Mouse (Mus musculus) cerebellum, postnatal 4 days (tissue): ENCODE measurements around the gene Gm42906.

Experiments
- DNase-seq, 2 experiments: peaks; one replicate each; pipeline ENCODE4 v3.0.0; 2022; ENCODE audit warnings: low spot score in 2 of 2, mixed read lengths in 1 of 2

The Gm42906 gene

DNA sequence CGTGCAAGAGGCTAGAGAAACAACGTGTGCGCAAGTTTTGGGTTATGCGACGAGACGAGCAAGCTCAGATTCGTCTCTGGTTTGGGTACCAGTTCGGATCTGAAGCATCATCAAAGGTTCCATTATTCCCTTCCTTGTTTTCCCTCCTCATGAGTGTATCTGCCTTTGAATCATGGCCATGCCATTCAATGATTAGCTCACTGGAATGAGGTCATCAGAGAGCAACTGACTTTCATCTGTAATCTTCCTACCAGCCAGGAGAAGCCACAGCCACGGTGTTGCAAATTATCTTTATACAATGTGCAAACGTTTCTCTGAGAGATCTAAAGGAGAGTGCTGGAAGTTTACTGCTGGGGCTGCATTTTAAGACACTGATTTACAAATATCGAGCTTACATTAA is 240.6 kb downstream of the Gm42906 start:
- no peak for DNase-seq

DNA sequence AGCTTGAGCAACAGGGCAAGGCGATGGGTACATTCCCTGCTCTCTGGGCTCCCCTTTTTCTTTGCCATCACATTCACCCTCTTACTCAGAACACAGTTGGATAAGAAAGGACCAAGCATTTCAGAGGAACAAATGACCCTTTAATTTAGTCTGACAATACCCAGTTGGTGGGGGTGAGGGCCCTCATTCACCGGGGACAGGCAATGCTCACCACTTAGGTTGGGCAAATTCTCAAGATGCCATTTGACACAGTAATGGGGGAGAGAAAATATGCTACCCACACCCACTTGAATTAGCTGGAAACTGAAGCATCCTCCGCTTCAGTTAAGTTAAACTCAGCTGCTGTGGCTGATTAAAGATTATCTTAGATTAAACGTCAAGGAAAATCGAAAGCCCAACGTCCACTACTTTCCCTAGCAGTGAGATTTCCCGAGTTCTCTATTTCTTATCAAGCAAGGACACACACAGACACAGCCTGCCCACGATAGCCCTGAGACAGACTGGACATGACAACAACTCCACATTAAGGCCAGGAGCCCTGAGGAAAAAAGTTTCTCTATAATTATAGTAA is 242.6 kb downstream of the Gm42906 start:
- no peak for DNase-seq

- no peak for DNase-seq
Measured at GRCm38 (mm10) chr5:151183656-151184240, 244.2 kb downstream of the Gm42906 start.

GRCm38 (mm10) chr5:151181288-151181687 is 246.7 kb downstream of the Gm42906 start:
- DNase-seq, result no peak

- no peak for DNase-seq
Measured at GRCm38 (mm10) chr5:151180176-151180785, 247.7 kb downstream of the Gm42906 start.

- no peak for DNase-seq
Measured at GRCm38 (mm10) chr5:151177171-151177570, 250.8 kb downstream of the Gm42906 start.

DNA sequence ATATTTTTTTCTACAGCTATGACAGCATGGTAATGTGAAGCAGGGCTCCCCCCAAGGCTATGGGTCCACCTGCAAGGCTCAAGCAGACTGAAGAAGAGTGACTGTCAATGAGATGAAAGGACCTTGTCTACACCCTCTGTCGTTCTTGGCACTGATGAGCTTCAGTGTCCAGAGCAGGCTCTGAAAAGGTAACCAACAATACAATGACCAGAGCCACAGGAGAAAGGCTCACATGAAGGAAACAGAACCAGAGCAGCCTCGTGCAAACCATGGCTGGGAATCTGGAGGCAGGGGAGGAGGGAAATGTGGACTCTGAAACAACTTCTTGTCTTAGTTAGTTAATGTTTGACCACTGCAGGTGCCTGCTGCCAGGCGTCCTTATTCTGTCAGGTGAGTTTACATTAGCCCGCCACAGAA is 252.1 kb downstream of the Gm42906 start:
- no peak for DNase-seq

DNA sequence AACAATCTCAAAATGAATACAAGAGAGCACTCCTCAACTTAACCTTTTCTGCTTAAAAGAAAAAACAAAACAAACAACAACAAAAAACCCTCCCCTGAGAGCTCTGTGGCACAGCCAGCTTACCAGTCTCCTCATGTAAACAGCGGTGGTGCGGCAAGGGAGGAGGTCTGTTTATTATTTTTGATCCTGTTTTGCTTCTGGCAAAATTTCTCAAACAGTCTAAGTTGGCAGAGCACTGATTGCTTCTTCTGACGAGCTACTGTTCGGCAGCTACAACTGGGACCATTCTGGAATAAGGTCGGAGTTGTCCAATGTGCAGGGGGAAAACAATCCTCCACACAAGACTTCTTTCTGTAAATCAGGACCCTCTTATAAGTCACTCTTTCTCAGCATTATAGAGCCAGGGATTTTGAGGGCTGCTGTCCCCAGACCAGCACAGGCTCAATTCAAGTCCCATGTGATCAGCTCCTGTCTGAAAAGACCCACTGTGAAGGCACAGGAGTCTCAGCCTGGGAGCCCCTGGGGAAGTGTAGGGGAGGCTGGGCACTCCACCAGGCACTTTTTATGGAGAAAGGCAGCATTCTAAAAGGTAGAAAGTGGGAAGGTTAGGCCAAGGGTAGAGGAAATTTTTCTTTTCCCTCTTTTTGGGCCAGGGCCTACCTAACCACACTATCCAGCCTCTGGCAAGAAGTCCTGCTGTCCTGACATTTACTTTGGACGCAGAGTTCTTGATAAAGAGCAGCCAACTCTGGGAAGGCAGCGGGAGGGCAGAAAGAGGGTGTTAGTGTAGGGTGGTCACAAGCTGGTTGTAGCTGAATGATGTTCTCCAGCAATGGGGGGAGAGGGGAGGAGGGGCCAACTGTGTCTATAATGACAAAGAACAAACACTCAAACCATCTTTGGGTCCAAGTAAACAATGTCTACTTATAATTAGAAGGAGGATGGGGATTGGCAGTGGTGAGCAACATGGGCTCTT is 253.2 kb downstream of the Gm42906 start:
- DNase-seq, result no peak

DNA sequence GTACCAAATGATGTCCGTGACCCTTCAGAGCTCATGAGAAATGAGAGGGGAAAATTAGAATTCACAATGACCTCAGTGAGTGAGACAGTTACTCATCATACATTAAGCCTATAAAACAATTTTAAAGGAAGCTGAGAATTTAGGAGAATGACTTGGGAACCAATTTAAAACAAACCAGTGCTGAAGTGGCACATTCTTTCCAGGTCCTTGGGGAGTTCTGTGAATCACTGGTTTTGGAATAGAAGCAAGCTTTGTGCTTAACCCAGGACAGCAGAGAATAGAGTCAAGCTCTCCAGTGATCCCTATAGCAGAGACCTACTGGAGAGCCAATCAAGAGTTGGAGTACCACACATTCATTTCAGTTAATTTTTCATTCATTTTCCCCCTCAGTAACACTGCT is 254.2 kb downstream of the Gm42906 start:
- no peak for DNase-seq

DNA sequence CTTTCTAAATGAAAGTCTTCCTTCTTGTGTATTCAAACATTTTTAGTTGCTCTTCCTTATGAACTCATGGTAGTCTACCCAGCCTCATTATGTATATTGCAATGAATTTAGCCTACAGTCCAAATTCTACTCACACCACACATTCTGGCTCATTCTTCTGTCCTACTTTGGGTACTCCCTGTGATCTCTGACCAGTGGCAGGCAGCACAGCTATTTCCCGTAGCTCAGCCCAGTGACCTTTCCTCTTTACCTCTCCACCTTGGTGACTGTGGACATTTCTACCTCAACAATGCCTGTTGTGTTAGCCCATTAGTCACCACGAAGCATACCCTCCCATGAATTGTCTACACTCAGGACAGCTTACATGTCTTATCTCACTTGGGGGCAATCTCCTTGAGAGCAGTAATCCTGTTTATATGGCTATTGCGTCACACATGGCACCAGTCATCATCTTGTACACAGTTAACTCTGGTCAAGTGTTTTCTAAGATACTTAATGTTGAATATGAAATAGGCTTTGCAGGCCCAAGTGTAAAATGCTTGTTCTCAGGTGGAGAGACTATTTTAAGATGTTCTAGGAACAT is 257.7 kb downstream of the Gm42906 start:
- DNase-seq, result no peak

DNA sequence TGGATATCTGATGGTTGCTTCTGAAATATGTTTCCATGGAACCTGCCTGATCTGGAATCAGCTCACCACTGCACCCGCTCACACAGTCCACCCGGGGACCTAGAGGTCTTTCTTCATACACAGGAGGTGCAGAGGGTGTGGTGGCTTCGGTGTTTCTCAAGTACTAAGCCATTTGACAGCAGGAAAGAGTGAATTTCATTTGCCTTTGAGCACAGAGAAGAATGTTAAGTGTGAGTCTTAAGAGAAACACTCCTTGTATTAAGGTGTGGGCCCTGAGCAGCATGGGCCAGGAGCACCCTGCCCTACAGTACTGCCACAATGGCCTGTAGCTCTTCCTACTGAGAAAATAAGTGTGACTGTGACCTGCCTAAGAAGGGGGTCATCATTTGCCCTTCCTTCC is 259.8 kb downstream of the Gm42906 start:
- DNase-seq, result no peak

DNA sequence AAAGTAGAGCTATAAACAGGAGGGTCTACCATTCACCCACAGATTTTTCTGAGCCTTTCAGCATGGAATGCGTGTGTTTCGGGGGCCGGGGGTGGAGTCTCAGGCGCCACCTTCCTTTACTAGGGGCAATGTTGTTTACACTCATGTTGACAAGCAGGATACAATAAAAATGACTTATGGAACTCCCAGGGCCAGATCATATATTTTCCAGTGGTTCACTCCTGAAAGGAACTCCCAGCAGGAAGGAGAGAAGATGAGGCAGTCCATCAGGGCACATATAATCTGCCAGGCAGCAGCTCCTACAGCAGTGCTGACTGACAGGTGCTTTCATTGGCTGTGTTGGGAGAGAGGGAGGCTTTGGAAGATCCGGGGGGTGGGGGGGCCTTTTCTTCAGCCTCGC is 260.3 kb downstream of the Gm42906 start:
- DNase-seq, result no peak

- no peak for DNase-seq
Measured at GRCm38 (mm10) chr5:151166266-151166665, 261.7 kb downstream of the Gm42906 start.

- no peak for DNase-seq
Measured at GRCm38 (mm10) chr5:151165381-151166016, 262.5 kb downstream of the Gm42906 start.

- DNase-seq, result no peak
Measured at GRCm38 (mm10) chr5:151164815-151165214, 263.1 kb downstream of the Gm42906 start.

DNA sequence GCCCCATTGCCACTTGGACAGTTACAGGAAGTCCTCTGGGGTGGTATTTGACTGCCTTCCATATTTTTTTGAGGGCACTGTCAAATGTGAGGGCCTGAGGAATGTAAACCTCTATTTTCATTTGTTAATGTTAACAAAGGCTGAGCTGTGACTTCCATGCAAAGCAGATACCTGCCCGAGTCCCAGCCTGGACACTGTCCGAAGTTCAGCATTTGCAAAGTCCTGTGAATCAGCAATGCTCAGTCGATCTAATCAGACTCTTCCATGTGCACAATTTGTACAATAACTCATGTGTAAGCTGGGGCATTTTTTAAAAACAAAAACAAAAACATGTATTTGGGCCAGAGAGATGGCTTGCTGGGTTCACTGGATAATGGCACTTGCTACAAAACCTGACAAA is 265.3 kb downstream of the Gm42906 start:
- no peak for DNase-seq

DNA sequence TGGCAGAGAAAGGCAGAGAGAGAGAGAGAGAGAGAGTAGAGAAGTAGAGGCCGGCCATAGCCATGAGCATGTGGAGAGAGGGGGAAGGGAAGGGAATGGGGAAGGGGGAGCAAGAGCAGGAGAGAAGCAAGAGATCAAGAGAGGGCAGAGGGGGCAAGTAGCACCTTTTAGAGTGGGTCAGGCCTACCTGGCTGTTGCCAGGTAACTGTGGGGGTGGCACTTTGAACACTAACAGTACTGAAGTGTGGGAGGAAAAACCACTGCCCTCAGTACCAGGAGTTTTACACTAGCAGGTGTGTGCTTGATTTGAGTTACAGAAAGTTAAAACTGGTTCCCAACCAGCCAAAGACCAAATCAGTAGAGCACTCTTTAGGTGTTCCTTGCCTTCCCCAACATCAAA is 272.7 kb downstream of the Gm42906 start:
- no peak for DNase-seq

DNA sequence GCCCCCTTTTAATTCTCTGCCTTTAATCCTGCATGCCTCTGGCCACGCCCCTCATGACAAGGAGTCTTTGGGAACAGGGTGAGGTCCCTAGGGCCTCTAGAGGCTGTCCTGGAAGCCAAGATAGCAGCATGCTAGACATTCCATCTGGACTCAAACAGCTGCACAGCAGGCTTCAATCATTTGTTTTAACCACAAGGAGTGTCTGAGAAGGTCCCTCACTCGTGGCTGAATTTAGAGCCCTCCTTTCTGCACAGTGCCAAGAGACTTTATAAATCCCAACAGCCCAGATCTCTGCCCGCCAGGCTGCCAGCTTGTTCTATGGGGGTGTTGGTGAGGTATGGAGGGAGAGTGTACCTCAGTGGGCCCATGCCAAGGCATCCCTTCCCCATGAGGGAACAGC is 273.2 kb downstream of the Gm42906 start:
- no peak for DNase-seq

DNA sequence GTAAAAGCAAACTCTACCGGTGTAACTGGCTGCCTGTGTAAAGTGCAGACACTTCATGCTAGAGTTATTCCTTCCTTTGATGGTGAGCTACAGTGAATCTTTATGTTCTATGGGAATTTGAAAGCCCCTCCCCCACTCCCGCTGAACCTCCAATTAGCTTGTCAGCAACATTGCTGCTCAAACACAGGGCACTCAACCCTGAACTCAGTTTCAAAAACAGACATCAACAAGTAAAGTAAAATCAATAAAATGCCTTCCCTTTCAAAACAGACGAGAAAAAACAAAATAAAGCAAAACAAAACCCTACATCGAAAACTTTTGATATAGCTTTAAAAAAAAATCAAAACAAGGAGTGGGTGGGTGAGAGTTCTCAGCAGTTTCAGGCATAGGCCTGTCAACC is 273.9 kb downstream of the Gm42906 start:
- DNase-seq, result no peak

DNA sequence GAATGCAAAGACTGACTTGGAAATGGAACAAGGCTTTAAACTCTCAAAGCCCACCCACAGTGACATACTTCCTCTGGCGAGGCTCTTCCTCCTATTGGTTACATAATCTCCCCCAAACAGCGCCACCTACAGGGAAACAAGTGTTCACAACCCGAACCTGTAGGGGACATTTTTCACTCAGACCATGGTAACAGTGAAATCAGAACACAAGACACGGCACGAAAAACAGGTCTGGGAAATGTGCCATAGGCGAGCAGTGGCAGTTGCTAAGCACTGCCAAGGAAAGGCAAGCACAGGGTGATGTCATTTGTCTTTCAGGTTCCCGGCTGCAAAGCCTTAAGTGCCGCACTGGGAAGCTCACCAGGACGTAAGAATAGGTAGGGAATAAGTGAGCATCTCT is 276.4 kb downstream of the Gm42906 start:
- no peak for DNase-seq

- DNase-seq, result no peak
Measured at GRCm38 (mm10) chr5:151149509-151149908, 278.5 kb downstream of the Gm42906 start.

- DNase-seq, result no peak
Measured at GRCm38 (mm10) chr5:151148079-151148478, 279.9 kb downstream of the Gm42906 start.
